Mouse (Mus musculus) midbrain, embryonic 16.5 days (tissue): ENCODE data around the gene Large2. TPM values are rescaled to one million over a fixed set of nuclear protein-coding genes. Genes with fewer than 3 reads are reported as not detected.

Experiments
- ATAC-seq: fragments of 200-750 bp; cut with Nextera tagmentation; 2 replicates; pipeline ENCODE4 v1.8.0; 2017; ENCODE audit warnings: moderate TSS enrichment
- H3K27ac ChIP-seq: fragments of 300-500 bp; sonication (generic); 2 replicates; pipeline ENCODE4 v1.5.1; 2014; ENCODE audit warnings: mild to moderate bottlenecking, low read length, mixed read lengths
- H3K27me3 ChIP-seq: fragments of 300-500 bp; sonication (generic); 2 replicates; pipeline ENCODE4 v1.6.1; 2014; ENCODE audit warnings: low read depth, low read length, mixed read lengths; ENCODE audit not compliant: control insufficient read depth, insufficient read depth
- H3K36me3 ChIP-seq: fragments of 300-500 bp; sonication (generic); 2 replicates; pipeline ENCODE4 v1.6.1; 2014; ENCODE audit warnings: mild to moderate bottlenecking, low read length, moderate library complexity, mixed read lengths; ENCODE audit not compliant: control insufficient read depth, insufficient read depth
- H3K4me1 ChIP-seq: fragments of 300-500 bp; sonication (generic); 2 replicates; pipeline ENCODE4 v1.6.1; 2014; ENCODE audit warnings: mild to moderate bottlenecking, low read length, mixed read lengths; ENCODE audit not compliant: control insufficient read depth, insufficient read depth
- H3K4me2 ChIP-seq: fragments of 300-500 bp; sonication (generic); 2 replicates; pipeline ENCODE4 v1.6.1; 2014; ENCODE audit warnings: mild to moderate bottlenecking, low read length, mixed read lengths
- H3K4me3 ChIP-seq: fragments of 300-500 bp; sonication (generic); 2 replicates; pipeline ENCODE4 v1.5.1; 2014; ENCODE audit warnings: low read depth, mild to moderate bottlenecking, low read length, moderate library complexity, mixed read lengths
- H3K9ac ChIP-seq: fragments of 300-500 bp; sonication (generic); 2 replicates; pipeline ENCODE4 v1.6.1; 2014; ENCODE audit warnings: low read depth, low read length, mixed read lengths
- H3K9me3 ChIP-seq: fragments of 300-500 bp; sonication (generic); replicated peaks from 2 replicates; pipeline ENCODE4 v1.6.1; 2014; ENCODE audit warnings: mild to moderate bottlenecking, low read length, mixed read lengths; ENCODE audit not compliant: control insufficient read depth, poor library complexity, severe bottlenecking
- WGBS: fragments of 180-500 bp; shearing (Covaris S2); extraction: QIAGEN DNeasy Blood & Tissue Kit; methylation state at CpG from one replicate; pipeline ENCODE4 v1.1.7; 2014; 5-methylcytosine and 5-hydroxymethylcytosine counted together
- polyA plus RNA-seq: library from polyadenylated mRNA; unstranded; fragments of >200 nt; fragmentation: Nextera tagmentation; extraction: Ambion mirVana; gene quantifications from 2 replicates; pipeline ENCODE4 v1.2.1, GENCODE M21; 2015

Gene Large2
- polyA plus RNA-seq, 1 experiment from 2014 or later = 1.9 TPM

DNA sequence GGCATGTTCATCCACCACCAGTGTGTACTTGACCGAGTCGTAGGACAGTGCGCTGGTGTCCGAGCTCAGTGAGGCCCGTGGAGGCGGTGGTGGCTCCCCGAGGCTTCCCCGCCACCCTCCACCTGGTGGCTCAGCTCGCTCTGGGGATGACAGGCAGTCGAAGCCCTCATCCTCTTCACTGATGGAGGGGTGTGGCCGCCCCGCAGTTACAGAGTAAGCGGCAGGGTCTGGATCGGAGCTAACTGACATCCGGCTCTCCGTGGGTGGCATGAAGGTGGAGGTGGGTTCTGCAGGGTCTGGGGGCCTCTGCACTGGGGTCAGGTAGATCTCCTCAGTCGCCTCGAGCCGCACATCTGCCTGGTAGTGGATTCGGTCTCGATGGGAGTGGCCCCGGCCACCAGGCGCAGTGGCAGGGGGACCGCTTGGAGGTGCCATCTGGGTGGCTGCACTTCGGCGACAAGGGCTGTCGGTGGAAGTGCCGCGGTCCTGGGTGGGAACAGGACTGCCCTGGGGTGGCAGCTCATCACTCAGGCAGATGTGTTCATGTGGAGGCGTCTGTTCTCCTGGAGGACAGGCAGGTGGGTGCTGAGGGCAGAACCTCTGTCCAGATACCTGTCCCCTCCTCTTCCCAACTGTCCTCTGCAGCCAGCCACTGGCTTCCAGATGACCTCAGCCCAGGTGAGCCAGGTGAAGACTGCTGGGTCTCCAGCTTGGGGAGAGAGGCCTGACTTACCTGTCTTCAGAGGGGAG is 12.3 kb upstream of the Large2 start:
- no peak overlapping the region for H3K4me3 ChIP-seq
- no peak overlapping the region for H3K27ac ChIP-seq
- H3K27me3 ChIP-seq = no peaks in the 10 kb centered on the region
- H3K9me3 ChIP-seq = no peaks in the 10 kb centered on the region
- no peak overlapping the region for H3K9ac ChIP-seq
- peaks cover 43% of the 10 kb centered on the region for H3K36me3 ChIP-seq
- no peak overlapping the region for H3K4me2 ChIP-seq
- H3K4me1 ChIP-seq = peaks cover 31% of the 10 kb centered on the region
- WGBS = 94% methylated on average over 30 of the region's 30 CpGs
- ATAC-seq = no peak

DNA sequence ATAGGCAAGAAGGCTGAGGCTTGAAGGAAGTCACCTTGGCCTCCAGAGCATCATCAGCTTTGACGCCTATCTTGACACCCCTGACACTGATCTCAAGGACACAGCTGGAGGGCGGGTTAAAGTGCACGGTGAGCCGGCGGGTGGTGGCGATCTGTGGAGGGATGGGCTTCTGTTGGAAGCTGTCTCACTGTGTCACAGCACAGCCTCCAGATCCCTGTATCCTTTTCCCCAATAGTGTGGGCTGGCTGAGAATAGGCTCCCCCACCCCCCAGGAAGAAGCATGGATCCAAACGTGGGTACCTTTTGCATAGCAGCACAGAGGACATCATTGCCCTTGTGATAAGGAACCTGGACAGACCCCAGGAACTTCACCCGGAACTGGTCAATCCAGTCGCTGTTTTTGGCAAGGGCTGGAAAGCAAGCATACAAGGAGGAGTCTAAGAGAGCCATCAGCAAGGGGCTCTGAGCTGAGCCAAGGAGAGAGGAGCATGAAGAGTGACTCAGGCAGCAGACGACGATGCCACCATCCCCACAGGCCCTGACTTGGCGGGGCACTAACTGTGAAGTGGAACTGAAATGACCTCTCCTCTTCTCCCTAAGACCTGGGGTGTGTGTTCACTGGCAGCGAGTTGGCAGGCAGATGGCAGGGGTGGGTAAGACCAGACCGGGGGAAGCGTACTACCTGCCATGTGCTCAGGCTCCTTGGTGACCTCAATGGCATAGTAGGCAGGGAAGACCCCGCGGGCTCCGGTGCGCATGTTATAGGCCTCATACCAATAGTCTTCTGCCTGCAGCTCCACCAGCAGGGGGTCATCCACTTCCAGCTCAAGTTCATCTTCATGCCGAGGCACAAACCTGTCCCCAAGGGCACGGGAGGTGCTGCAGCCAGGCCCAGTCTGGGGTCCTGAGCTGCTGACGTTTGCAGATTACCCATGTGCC is 10.7 kb upstream of the Large2 start:
- H3K9me3 ChIP-seq = no peaks in the 10 kb centered on the region
- H3K27ac ChIP-seq = no peak overlapping the region
- peaks cover 51% of the 10 kb centered on the region for H3K36me3 ChIP-seq
- peaks cover 20% of the 10 kb centered on the region for H3K4me1 ChIP-seq
- H3K27me3 ChIP-seq = no peaks in the 10 kb centered on the region
- H3K4me3 ChIP-seq = no peak overlapping the region
- H3K9ac ChIP-seq = no peak overlapping the region
- WGBS = 84% methylated on average over 22 of the region's 22 CpGs
- no peak for ATAC-seq
- H3K4me2 ChIP-seq = no peak overlapping the region

DNA sequence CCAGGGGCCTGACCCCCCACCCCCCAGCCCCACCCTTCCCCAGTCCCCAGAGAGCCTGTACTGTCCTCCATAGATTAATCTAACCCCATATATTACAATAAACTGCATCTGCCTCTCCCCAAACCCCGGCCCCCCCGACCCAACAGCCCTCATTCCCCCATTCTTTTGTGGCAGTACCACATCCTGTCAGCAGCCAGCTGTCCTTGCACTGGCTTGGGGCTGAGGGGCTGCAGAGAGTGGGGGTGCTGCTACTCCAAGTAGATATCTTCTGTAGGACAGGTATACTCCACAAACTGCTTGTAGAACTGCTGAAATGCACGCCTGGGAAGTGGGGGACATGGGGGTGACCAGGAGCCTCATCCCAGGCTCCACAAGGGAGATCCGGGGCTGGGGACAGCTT is 9.4 kb upstream of the Large2 start:
- 80% methylated on average over 4 of the region's 4 CpGs for WGBS
- Histone ChIP-seq H3K4me2 (no peak overlapping the region), H3K4me3 (no peak overlapping the region), H3K36me3 (peaks cover 58% of the 10 kb centered on the region), H3K27me3 (no peaks in the 10 kb centered on the region), H3K4me1 (peaks cover 10% of the 10 kb centered on the region), H3K27ac (no peak overlapping the region), H3K9ac (no peak overlapping the region), H3K9me3 (no peaks in the 10 kb centered on the region)
- no peak for ATAC-seq

DNA sequence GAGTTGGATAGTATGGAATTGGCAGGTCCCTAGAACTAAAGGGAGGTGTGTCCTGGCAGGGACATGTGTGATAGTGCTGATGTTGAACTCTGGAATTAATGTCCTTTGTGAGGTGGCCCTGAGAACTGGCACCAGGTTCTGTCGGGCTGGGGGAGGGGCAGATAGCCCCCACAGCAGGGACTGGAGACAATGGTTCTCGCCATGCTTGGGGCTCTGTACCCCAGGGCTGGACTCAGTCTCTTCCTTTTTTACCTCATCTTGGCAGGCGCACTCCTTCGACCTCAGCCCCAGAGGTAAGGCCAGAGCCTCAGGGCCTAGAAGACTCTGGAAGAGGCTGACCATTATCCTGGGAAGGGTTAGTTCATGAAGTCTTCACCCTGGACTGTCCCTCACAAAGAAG is 8.1 kb upstream of the Large2 start:
- Histone ChIP-seq H3K4me1 (peaks cover 3% of the 10 kb centered on the region), H3K27ac (no peak overlapping the region), H3K27me3 (no peaks in the 10 kb centered on the region), H3K4me2 (no peak overlapping the region), H3K36me3 (peaks cover 69% of the 10 kb centered on the region), H3K9ac (no peak overlapping the region), H3K4me3 (no peak overlapping the region), H3K9me3 (no peaks in the 10 kb centered on the region)
- WGBS = 89% methylated on average over 4 of the region's 4 CpGs
- ATAC-seq = no peak

DNA sequence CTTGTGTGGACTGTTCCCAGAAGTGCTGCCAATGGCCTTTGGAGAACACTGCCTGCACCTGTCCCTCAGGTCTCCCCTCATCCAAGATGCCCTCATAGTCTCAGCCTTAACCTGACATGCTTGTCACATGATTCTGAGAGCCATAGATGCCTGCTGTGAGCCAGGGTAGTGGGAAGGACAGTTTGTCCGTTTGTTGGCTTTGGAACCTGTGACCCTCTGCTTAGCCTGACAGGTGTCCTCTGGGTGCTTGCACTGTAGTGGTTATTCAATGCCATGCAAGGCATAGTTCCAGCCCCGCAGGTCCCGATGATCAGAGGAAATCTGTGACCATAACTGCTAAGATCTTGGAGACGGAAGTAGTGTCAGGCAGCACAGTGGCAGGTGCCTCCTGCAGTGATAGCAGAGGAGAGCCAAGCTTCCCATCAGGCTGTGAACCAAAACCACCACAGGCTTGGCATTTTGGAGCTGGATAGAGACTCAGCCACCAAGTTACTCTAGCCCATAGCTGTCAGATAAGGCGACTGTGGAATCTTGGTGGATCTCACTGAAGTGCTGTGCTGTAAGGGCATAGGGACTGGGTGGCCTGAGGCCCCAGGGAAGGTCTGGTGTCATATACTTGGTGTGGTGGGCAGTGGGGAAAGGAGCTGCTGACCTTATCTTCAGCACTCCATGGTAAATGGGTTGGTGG is 7.4 kb upstream of the Large2 start, which contains the start of gene 1700029I15Rik:
Gene 1700029I15Rik (plus strand): TSS at position 638 of the 688 bp plus-strand sequence.
- H3K4me1 ChIP-seq = no peaks in the 10 kb centered on the region
- no peaks in the 10 kb centered on the region for H3K9me3 ChIP-seq
- no peak within 1 kb of the TSS for H3K27ac ChIP-seq
- no peak within 1 kb of the TSS for H3K4me2 ChIP-seq
- no peak within 1 kb of the TSS for H3K9ac ChIP-seq
- 83% methylated on average over 5 of the region's 5 CpGs for WGBS
- no peak within 1 kb of the TSS for H3K4me3 ChIP-seq
- peaks cover 69% of the 10 kb centered on the region for H3K36me3 ChIP-seq
- no peak for ATAC-seq
- H3K27me3 ChIP-seq = no peaks in the 10 kb centered on the region

DNA sequence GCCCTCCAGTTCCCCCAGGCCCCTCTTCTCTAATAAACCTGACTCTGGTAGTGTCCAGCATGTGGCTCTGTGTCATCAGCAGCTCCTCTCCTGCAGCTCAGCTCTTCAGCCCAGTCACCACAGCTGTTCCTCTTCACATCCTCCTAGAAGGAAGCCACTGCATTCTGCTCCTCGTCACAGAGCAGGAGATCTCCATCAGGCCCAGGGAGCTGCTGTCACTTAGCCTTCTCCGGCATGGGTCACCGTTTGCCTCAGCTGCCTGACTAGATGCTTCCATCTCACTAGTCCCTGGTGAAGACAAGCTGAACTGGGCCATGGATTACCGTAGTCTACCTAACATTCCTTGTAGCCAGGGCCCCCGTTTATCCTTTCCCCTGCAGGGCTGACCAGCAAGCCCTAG is 6.5 kb upstream of the Large2 start:
- Histone ChIP-seq H3K9me3 (no peaks in the 10 kb centered on the region), H3K36me3 (peaks cover 60% of the 10 kb centered on the region), H3K27ac (no peak overlapping the region), H3K4me3 (no peak overlapping the region), H3K27me3 (no peaks in the 10 kb centered on the region), H3K9ac (no peak overlapping the region), H3K4me1 (peaks cover 3% of the 10 kb centered on the region), H3K4me2 (no peak overlapping the region)
- ATAC-seq = no peak
- 86% methylated on average over 5 of the region's 5 CpGs for WGBS

DNA sequence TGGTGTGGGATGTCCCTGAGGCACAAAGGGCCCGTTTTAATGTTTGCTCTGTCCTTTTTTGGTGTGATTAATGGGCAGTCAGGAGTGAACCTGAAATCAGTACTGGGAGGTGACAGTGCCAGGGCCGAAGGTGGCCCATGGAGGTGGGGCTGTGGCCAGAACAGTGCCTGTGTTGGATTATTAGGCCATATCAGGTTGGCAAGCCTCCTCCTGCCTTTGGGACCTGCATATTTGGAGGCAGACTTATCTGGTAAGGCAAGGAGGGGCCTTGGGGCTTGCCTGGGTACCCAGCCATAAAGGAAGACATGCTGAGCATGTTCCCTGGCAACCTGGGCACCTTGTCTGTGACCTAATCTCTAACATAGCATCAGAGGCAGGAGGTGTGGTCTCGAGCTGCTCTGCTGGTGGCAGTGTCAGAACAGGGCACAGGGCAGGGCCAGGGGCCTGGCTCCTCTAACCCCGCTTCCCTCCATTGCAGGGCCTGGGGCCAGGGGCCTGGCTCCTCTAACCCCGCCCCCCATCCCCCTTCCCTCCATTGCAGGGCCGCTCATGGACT is 5.9 kb upstream of the Large2 start:
- Histone ChIP-seq H3K9me3 (no peaks in the 10 kb centered on the region), H3K36me3 (peaks cover 55% of the 10 kb centered on the region), H3K4me1 (peaks cover 8% of the 10 kb centered on the region), H3K9ac (no peak overlapping the region), H3K4me2 (no peak overlapping the region), H3K27ac (no peak overlapping the region), H3K4me3 (no peak overlapping the region), H3K27me3 (no peaks in the 10 kb centered on the region)
- ATAC-seq = no peak
- 74% methylated on average over 6 of the region's 6 CpGs for WGBS

DNA sequence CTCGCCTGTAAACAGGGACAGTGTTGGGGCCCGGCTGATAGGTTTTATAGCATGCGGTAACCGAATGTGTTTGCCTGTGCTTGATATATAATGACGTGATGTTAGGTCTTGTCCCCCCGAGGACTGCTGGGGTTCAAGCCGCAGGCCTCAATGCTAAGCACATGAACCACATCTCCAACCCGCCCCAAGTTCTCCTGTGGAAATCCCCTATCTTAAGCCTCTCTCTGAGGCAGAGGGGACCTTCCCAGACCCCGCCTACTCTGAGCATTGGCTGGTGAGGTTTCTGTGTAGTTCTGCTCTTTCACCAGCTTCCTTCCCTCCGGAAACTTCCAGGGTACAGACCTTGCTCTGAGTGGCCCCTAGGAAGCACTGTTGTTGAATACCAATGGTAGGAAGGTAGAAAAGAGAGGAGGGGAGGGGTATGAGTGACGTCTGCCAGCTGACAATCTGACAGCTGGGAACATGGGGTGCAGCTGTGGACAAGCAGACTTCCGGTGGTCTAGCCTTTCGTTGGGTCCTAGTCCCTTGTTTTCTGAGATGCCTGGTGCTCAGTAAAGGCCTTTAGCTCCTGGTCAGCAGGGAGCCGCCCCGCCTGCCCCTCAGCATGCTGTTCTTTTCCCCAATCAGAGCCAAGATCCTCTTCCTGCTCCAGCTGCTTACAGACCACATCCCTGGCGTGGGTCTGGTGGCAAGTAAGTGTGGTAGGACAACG is 5.3 kb upstream of the Large2 start:
- Histone ChIP-seq H3K4me2 (no peak overlapping the region), H3K27me3 (no peaks in the 10 kb centered on the region), H3K4me3 (no peak overlapping the region), H3K36me3 (peaks cover 52% of the 10 kb centered on the region), H3K9me3 (no peaks in the 10 kb centered on the region), H3K4me1 (peaks cover 8% of the 10 kb centered on the region), H3K27ac (no peak overlapping the region), H3K9ac (no peak overlapping the region)
- 78% methylated on average over 17 of the region's 17 CpGs for WGBS
- ATAC-seq = no peak
